Mouse (Mus musculus) forebrain, embryonic 13.5 days (tissue): Measurements from ENCODE around the gene Eftud2. TPM values are rescaled to one million over a fixed set of nuclear protein-coding genes. Genes with fewer than 3 reads are reported as not detected.

ENCODE experiments used
- ATAC-seq: fragments of 200-750 bp; cut with Nextera tagmentation; 2 replicates; pipeline ENCODE4 v1.8.0; 2017
- H3K27ac ChIP-seq: fragments of 300-500 bp; sonication (generic); 2 replicates; pipeline ENCODE4 v1.5.1; 2015; ENCODE audit warnings: inconsistent platforms, mild to moderate bottlenecking, moderate library complexity
- H3K27me3 ChIP-seq: fragments of 300-500 bp; sonication (generic); 2 replicates; pipeline ENCODE4 v1.6.1; 2015; ENCODE audit warnings: mild to moderate bottlenecking, inconsistent platforms
- H3K36me3 ChIP-seq: fragments of 300-500 bp; sonication (generic); 2 replicates; pipeline ENCODE4 v1.6.1; 2015; ENCODE audit warnings: mild to moderate bottlenecking, inconsistent platforms; ENCODE audit not compliant: poor library complexity, severe bottlenecking
- H3K4me1 ChIP-seq: fragments of 300-500 bp; sonication (generic); 2 replicates; pipeline ENCODE4 v1.6.1; 2015; ENCODE audit warnings: inconsistent platforms
- H3K4me2 ChIP-seq: fragments of 300-500 bp; sonication (generic); 2 replicates; pipeline ENCODE4 v1.6.1; 2015; ENCODE audit warnings: inconsistent platforms, mild to moderate bottlenecking, moderate library complexity
- H3K4me3 ChIP-seq: fragments of 300-500 bp; sonication (generic); 2 replicates; pipeline ENCODE4 v1.5.1; 2015; ENCODE audit warnings: mild to moderate bottlenecking, inconsistent platforms
- H3K9ac ChIP-seq: fragments of 300-500 bp; sonication (generic); 2 replicates; pipeline ENCODE4 v1.6.1; 2015; ENCODE audit warnings: mild to moderate bottlenecking, inconsistent platforms
- H3K9me3 ChIP-seq: fragments of 300-500 bp; sonication (generic); replicated peaks from 2 replicates; pipeline ENCODE4 v1.6.1; 2016; ENCODE audit warnings: inconsistent platforms
- WGBS: fragments of 180-500 bp; shearing (Covaris S2); methylation state at CpG from one replicate; pipeline ENCODE4 v1.1.7; 2015; 5-methylcytosine and 5-hydroxymethylcytosine counted together
- polyA plus RNA-seq: library from polyadenylated mRNA; unstranded; fragments of >200 nt; fragmentation: Nextera tagmentation; extraction: Ambion mirVana; gene quantifications from 2 replicates; pipeline ENCODE4 v1.2.1, GENCODE M21; 2015

Eftud2 gene
- polyA plus RNA-seq, 1 experiment from 2014 or later, result 199 TPM

DNA sequence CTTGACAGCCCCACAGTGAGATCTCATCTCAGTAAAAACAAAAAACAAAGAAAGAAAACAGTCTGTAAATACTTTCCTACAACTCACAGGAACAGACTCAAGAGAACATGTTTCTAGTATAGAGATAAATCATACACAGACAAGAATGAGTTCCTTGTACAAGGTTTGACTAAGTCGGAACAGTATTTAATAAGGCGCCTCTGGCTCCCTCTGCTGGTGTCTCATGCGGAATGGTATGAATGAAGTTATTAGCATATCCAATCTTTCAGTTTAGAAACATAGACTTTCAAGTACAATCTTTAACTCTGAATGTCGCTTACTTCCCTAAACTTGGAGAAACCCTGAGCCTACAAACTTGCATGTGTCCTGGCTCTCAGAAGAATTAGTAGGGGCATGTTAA lies 16.5 kb downstream of the Eftud2 start:
- no peak overlapping the region for H3K9ac ChIP-seq
- H3K4me2 ChIP-seq, result no peak overlapping the region
- peaks cover 89% of the 10 kb centered on the region for H3K36me3 ChIP-seq
- no peak overlapping the region for H3K27ac ChIP-seq
- H3K4me3 ChIP-seq, result no peak overlapping the region
- no peaks in the 10 kb centered on the region for H3K9me3 ChIP-seq
- H3K4me1 ChIP-seq, result no peaks in the 10 kb centered on the region
- WGBS, result 44% methylated on average over 4 of the region's 4 CpGs
- H3K27me3 ChIP-seq, result no peaks in the 10 kb centered on the region
- ATAC-seq, result no peak

DNA sequence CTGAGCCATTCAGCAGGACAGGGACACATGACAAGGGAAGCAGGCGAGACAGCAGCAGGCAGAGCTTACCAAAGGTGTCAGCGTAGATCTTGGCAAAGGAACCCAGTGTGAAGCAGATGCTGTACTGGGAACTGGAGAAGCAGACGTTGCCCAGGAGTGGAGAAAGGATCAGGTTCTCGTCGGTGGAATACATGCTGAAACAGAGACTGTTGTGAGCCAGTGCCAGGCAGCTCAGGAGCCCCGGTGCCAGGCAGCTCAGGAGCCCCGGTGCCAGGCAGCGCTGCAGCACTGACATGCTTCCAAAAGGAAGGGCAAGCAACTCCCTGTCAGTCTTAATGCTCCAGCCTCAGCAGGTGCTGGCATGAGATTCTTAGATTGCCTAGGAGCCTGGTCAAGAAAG lies 20.9 kb downstream of the Eftud2 start:
- WGBS, result 86% methylated on average over 8 of the region's 8 CpGs
- Histone ChIP-seq H3K9ac (no peak overlapping the region), H3K4me2 (no peak overlapping the region), H3K36me3 (peaks cover 92% of the 10 kb centered on the region), H3K27me3 (no peaks in the 10 kb centered on the region), H3K4me1 (no peaks in the 10 kb centered on the region), H3K4me3 (no peak overlapping the region), H3K9me3 (no peaks in the 10 kb centered on the region), H3K27ac (no peak overlapping the region)
- no peak for ATAC-seq

DNA sequence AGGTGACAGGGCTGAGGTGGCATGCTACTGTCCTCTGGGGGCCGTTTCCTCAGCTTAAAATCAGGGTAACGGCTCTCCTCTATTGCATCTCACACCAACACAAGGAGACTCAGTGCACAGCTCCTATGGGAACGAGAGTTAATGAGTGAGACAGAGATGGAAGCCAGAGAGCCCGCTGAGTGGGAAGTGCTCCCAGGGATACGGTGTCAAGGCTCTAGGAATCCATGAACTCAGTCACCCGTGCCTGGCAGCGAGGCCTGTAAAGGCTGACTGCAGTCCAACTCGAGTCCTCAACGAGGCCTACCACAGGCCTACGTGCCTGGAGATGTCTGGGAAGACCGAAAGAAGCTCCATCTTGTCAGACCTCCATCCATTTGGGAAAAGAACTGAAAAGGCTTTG lies 21.8 kb downstream of the Eftud2 start:
- WGBS, result 90% methylated on average over 11 of the region's 11 CpGs
- Histone ChIP-seq H3K4me2 (no peak overlapping the region), H3K27ac (no peak overlapping the region), H3K9ac (no peak overlapping the region), H3K9me3 (no peaks in the 10 kb centered on the region), H3K4me1 (no peaks in the 10 kb centered on the region), H3K36me3 (peaks cover 98% of the 10 kb centered on the region), H3K4me3 (no peak overlapping the region), H3K27me3 (no peaks in the 10 kb centered on the region)
- no peak for ATAC-seq

DNA sequence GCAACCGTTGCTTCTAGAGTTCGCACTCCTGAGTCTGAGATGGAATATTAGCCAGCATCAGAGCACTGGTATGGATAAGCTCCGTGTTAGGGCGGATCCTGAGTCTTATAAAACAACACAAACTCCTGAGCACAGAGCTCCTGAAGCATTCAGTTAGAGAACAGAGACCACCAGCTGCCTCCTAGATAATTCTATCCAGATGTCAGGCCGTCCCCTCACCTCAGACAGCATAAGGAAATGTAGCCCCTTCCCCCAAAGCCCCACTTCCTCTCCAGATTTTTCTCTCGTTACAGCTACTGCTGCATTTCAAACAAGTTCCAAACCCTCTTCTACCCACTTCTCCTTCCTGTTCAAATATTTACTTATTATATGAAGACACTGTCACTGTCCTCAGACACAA lies 24.8 kb downstream of the Eftud2 start:
- Histone ChIP-seq H3K4me1 (no peaks in the 10 kb centered on the region), H3K4me2 (no peak overlapping the region), H3K36me3 (peaks cover 98% of the 10 kb centered on the region), H3K27me3 (no peaks in the 10 kb centered on the region), H3K4me3 (no peak overlapping the region), H3K9ac (no peak overlapping the region), H3K9me3 (no peaks in the 10 kb centered on the region), H3K27ac (no peak overlapping the region)
- WGBS, result 89% methylated on average over 6 of the region's 6 CpGs
- no peak for ATAC-seq

DNA sequence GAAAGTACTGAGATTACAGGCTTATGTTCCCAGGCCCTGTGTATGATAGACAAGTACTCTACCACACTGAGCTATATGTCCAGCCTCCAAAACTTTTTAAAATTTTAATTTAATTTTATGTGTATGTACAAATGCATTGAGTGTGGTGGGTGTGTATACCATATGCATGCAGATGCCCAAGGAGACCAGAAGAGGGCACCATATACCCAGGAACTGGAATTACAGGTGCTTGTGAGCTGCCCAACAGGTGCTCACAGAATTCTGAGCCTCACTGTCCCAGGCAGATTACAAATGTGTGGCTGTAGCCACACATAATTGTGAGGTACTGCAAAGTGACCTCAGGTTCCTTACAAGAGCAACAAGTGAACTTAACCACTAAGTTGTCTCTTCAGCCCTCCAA lies 27.0 kb downstream of the Eftud2 start:
- H3K4me1 ChIP-seq, result no peaks in the 10 kb centered on the region
- no peaks in the 10 kb centered on the region for H3K9me3 ChIP-seq
- no peak overlapping the region for H3K27ac ChIP-seq
- no peaks in the 10 kb centered on the region for H3K27me3 ChIP-seq
- peaks cover 98% of the 10 kb centered on the region for H3K36me3 ChIP-seq
- H3K4me3 ChIP-seq, result no peak overlapping the region
- H3K9ac ChIP-seq, result no peak overlapping the region
- no peak for ATAC-seq
- no peak overlapping the region for H3K4me2 ChIP-seq

DNA sequence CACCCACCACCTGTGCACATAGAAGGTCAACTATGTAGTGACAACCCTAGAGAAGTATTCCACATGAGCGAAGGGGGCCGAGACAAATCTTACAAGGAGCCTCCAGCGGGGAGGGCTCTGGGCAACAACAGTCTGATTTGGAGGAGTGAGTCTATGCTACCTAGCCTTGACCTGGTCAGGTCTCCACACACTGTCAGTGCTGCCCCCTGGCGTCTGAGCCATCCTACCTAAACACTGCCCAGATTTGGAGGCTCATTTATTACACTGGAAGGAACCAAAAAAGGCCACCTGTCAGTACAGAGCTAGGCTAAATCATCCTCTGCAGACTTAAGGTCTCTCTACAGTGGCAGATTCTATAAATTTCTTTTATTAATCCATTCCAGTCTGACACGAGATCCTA lies 28.9 kb downstream of the Eftud2 start:
- WGBS, result 67% methylated on average over 5 of the region's 5 CpGs

DNA sequence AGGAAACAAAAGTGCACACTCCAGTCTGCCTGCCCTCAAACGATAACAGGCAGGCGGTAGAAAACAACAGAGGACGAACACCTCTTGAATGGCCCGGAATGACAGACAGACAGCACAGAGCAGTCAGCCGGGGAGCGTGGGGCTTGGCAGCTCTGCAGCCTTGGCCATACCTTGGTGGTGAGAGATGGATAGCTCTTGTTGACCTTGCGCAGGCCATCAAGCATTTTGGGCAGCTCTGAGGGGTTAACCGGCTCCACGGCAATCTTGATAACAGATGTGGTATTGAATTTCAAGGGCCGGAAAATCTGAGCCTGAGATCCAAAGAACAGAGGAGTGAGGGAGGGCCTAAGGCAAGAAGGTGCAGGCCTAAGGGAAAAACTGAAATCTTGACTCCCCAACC lies 34.9 kb downstream of the Eftud2 start:
- Histone ChIP-seq H3K9ac (no peak overlapping the region), H3K4me1 (no peaks in the 10 kb centered on the region), H3K36me3 (peaks cover 100% of the 10 kb centered on the region), H3K4me3 (no peak overlapping the region), H3K4me2 (no peak overlapping the region), H3K9me3 (no peaks in the 10 kb centered on the region), H3K27ac (no peak overlapping the region), H3K27me3 (no peaks in the 10 kb centered on the region)
- 92% methylated on average over 10 of the region's 10 CpGs for WGBS
- no peak for ATAC-seq

More for the DNA sequence above, 28.9 kb downstream of the Eftud2 start:
- Histone ChIP-seq H3K9me3 (no peaks in the 10 kb centered on the region), H3K4me3 (no peak overlapping the region), H3K4me2 (no peak overlapping the region), H3K36me3 (peaks cover 98% of the 10 kb centered on the region), H3K27me3 (no peaks in the 10 kb centered on the region), H3K9ac (no peak overlapping the region), H3K27ac (no peak overlapping the region), H3K4me1 (no peaks in the 10 kb centered on the region)
- no peak for ATAC-seq

DNA sequence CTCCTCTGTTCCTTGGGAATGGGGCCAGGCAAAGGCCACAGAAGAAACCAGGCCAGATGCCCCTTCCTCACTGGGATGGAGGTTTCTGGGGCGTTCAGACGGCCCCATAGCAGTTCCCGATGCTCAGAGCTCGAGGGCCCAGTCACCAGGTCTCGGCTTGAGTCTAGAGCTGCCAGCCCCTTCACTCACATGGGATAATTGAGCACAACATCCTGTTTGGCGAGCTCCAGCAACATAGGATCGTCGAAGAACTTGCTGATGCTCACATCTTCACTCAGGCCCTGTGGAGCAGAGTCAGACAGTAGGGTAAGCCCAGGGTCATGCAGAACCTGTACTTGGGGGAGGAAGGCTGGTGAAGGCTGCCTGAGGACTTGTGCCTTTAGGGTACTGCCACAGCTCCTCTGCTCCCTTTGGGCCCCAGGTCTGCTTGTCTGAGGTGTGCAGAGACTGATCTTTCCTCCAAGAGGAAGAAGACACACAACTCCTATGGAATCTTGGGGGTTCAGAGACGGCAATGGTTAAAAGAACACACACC lies 42.1 kb downstream of the Eftud2 start:
- Histone ChIP-seq H3K9me3 (no peaks in the 10 kb centered on the region), H3K9ac (no peak overlapping the region), H3K4me3 (no peak overlapping the region), H3K36me3 (peaks cover 76% of the 10 kb centered on the region), H3K4me2 (no peak overlapping the region), H3K27ac (peak overlapping the region; percentile 14; the same call in 1 of the 2 replicates), H3K27me3 (no peaks in the 10 kb centered on the region), H3K4me1 (no peaks in the 10 kb centered on the region)
- 94% methylated on average over 9 of the region's 9 CpGs for WGBS
- ATAC-seq, result no peak

DNA sequence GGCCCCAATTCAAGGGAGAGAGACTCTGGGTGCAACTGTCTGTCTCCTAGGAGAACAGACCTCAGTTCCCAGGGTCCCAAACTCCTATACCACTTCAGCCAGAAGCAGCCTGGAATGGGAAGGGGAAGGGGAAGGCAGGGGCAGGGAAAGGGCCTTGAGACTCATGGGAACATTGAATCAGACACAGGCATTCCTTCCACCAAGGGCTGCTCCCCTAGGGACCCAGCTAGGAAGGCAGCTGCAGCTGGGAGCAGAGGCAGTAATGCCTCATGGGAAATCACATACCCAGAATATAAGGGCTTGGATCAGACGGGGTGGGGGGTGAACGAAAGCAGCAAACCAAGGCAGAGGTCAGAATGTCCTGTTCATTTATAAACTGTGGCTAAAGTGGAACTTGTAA lies 42.7 kb downstream of the Eftud2 start:
- Histone ChIP-seq H3K4me1 (no peaks in the 10 kb centered on the region), H3K27me3 (no peaks in the 10 kb centered on the region), H3K27ac (no peak overlapping the region), H3K9ac (no peak overlapping the region), H3K9me3 (no peaks in the 10 kb centered on the region), H3K36me3 (peaks cover 71% of the 10 kb centered on the region), H3K4me2 (no peak overlapping the region), H3K4me3 (no peak overlapping the region)
- WGBS, result 93% methylated on average over 2 of the region's 2 CpGs
- ATAC-seq, result no peak

DNA sequence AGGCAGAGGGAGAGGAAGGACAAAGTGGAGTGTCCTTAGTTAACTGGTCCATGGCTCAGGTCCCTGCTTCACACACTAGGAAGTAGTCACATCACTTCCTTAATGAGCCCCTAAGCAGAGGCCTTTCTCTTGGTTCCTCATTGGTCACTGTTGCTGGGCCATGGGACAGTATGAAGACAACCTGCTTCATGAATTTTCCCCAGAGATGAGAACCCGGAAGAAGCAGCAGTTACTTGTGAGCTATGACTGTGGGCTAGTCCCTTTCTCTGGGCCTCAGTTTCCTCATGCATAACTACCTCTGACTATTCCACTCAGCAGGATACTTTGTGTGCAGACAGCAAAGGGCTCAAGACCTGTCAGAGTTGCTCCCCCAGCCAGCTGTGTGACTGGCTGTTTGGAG lies 43.4 kb downstream of the Eftud2 start:
- H3K27me3 ChIP-seq, result no peaks in the 10 kb centered on the region
- H3K4me3 ChIP-seq, result no peak overlapping the region
- peaks cover 63% of the 10 kb centered on the region for H3K36me3 ChIP-seq
- no peak overlapping the region for H3K4me2 ChIP-seq
- H3K9ac ChIP-seq, result no peak overlapping the region
- no peaks in the 10 kb centered on the region for H3K9me3 ChIP-seq
- no peak for ATAC-seq
- 97% methylated on average over 1 of the region's 1 CpGs for WGBS
- no peaks in the 10 kb centered on the region for H3K4me1 ChIP-seq
- no peak overlapping the region for H3K27ac ChIP-seq

DNA sequence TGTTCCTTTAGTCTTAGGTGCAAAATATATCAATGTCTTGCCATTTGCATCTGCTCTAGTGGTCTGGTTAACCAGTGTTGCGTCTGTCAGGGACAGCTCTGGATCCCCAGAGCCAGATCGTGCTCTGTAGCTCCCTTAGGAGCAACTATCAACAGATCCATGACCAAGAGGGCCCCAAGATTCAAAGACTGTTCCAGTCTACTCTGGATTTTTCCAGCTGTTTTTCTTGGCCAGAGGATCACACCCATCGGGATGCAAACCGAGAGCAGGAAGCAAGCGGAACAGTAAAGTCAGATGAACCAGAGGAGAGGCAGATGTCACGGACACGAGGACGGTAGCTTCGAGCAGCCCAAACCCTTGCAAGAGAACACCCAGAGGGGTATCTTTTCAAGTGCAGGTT lies 44.6 kb downstream of the Eftud2 start:
- Histone ChIP-seq H3K9ac (no peak overlapping the region), H3K36me3 (peaks cover 51% of the 10 kb centered on the region), H3K4me2 (no peak overlapping the region), H3K4me1 (no peaks in the 10 kb centered on the region), H3K27me3 (no peaks in the 10 kb centered on the region), H3K27ac (peak overlapping the region; percentile 25; the same call in 1 of the 2 replicates), H3K9me3 (no peaks in the 10 kb centered on the region), H3K4me3 (no peak overlapping the region)
- no peak for ATAC-seq
- WGBS, result 92% methylated on average over 9 of the region's 9 CpGs

DNA sequence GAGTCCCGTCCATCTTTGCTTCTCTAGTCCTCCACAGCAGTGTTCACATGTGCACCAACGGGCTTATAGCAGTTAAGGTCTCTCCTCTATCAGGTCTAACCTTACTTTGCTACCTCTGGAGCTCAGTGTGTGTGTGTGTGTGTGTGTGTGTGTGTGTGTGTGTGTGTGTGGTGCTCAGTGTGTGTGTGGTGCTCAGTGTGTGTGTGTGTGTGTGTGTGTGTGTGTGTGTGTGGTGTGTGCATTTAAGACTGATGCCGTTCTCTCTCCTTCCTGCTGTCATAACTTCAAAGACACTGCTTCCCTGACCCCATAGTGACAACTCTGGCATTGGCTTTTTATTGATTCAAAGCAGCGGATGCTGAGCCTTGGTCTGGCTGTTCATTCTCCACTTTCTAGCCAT lies 45.2 kb downstream of the Eftud2 start, which contains the start of gene Higd1b:
Gene Higd1b (plus strand): TSS at position 301 of the 400 bp plus-strand sequence.
- H3K27me3 ChIP-seq, result no peaks in the 10 kb centered on the region
- no peaks in the 10 kb centered on the region for H3K4me1 ChIP-seq
- 83% methylated on average over 4 of the region's 4 CpGs for WGBS
- no peak within 1 kb of the TSS for H3K4me2 ChIP-seq
- H3K27ac ChIP-seq, result peak within 1 kb of the TSS; percentile 25; the same call in 1 of the 2 replicates
- H3K36me3 ChIP-seq, result peaks cover 46% of the 10 kb centered on the region
- ATAC-seq, result no peak
- no peak within 1 kb of the TSS for H3K9ac ChIP-seq
- no peaks in the 10 kb centered on the region for H3K9me3 ChIP-seq
- no peak within 1 kb of the TSS for H3K4me3 ChIP-seq

DNA sequence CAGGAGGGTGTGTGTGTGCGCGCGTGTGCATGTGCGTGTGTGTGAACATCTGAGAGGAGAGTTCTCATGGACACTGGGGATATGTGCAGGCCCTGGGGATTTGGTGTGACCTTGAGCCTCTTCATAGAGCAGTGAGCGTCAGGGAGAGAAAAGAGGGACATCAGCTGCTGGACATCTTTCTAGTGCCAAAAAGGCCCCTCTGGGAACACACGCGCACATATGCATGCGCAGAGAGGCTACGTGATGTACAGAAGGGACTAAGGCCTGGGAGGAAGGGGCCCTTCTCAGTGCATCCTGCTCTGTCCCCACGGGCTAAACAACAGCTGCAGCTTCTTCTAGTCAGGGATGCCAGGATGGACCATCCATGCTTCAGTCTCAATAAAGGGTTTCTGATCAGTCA lies 46.6 kb downstream of the Eftud2 start:
- 88% methylated on average over 10 of the region's 10 CpGs for WGBS
- no peak overlapping the region for H3K4me3 ChIP-seq
- peaks cover 33% of the 10 kb centered on the region for H3K36me3 ChIP-seq
- ATAC-seq, result no peak
- H3K9ac ChIP-seq, result no peak overlapping the region
- no peaks in the 10 kb centered on the region for H3K27me3 ChIP-seq
- no peaks in the 10 kb centered on the region for H3K4me1 ChIP-seq
- H3K4me2 ChIP-seq, result no peak overlapping the region
- no peak overlapping the region for H3K27ac ChIP-seq
- no peaks in the 10 kb centered on the region for H3K9me3 ChIP-seq
